Mouse (Mus musculus): ENCODE measurements around the gene Txnrd2.

Txnrd2 gene

GRCm38 (mm10) chr16:18393595-18393994 is 32.6 kb upstream of the Txnrd2 start:
- DNase-seq (ENCODE audit: low read depth, low spot score), result no peak

- DNase-seq (ENCODE audit: low read depth, low spot score), result no peak
Observed at GRCm38 (mm10) chr16:18394056-18394455, 32.1 kb upstream of the Txnrd2 start.

GRCm38 (mm10) chr16:18394777-18395619 is 31.2 kb upstream of the Txnrd2 start:
- peak; percentile 90 for DNase-seq (ENCODE audit: low read depth, low spot score)

DNA sequence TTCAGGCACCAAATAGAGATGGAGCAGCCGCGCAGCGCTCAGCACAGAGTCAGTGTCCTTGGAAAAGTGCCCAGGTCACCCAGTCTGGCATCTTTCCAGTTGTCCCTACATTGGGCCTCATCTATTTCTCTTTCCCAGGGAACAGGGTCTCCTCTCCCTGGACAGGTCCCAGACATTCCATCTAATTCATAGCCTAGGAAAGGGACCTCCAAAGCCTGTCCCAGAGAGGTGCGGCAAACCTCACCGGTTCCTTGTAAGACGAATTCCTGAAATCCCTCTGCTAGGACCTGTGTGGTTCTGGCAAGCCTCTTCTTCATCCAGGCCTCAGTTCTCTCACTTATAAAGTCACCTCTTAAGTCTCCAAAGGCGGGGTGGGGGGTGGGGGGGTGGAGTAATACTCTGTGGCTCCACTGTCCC is 30.6 kb upstream of the Txnrd2 start:
- peak; percentile 53 for DNase-seq (ENCODE audit: low read depth, low spot score)

DNA sequence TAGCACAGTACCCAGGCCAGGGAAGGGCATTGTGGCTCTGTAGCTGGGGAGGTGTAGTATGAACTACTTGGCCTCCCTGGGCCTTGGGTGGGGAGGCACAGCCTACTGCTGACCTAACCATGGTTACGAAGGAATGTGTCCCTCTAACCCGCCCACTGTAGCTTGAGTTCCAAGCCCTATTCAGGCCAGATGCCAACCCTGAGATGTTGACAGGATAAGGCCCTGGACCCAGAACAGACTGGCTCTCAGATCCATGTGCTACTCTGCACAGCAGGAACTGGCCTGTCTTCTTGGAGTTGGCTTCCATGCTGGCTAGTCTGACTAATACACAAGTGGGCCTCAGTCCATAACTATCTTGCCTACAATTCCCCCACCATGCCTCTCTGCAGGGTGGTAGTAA is 30.0 kb upstream of the Txnrd2 start:
- no peak for DNase-seq (ENCODE audit: low read depth, low spot score)

DNA sequence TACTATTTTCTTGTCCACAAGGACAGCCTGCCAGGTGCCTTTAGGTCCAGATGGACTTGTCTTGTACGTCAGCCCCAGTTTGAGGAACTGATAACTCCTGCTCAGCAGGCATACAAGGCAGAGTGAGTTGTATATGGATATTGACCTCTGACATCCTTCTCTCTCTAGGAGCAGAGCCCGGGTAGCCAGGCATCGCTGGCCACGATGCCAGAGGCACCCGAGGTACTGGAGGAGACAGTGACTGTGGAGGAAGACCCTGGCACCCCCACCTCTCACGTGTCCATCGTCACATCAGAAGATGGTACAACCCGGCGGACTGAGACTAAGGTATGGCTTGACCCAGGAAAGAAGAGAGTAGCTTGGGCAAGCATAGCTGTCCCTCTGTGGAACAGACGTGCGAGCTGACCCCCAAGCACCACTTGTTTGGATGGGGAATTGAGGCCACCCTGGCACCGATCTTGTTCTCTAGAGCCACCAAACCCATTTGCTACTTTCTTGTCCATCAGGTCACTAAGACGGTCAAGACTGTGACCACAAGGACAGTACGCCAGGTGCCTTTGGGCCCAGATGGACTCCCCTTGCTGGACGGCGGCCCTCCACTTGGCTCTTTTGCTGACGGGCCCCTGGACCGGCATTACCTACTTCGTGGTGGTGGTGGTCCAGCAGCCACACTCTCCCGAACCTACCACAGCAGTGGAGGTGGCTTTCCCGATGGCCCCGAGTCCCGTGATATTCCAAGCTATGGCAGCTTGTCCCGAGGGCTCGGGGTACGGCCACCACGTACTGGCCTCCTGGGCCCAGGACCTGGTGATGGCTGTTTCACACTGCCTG is 29.2 kb upstream of the Txnrd2 start:
- DNase-seq (ENCODE audit: low read depth, low spot score), result no peak

DNA sequence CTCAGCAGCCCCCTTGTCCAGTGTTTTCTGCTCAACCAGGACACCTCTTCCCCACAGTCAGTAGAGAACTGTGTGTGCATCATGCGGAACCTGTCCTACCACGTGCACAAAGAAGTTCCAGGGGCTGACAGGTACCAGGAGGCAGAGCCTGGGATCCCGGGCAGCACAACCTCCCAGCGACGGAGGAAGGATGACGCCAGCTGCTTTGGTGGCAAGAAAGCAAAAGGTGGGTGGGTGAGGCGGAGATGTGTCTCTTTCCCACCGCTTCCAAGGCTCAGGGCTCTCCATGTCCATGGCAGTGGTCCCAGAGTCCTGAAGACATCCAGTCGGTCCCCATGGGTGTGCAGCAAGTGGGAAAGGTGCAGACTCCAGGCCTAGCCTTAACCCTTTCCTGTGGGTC is 26.2 kb upstream of the Txnrd2 start:
- no peak for DNase-seq (ENCODE audit: low read depth, low spot score)

DNA sequence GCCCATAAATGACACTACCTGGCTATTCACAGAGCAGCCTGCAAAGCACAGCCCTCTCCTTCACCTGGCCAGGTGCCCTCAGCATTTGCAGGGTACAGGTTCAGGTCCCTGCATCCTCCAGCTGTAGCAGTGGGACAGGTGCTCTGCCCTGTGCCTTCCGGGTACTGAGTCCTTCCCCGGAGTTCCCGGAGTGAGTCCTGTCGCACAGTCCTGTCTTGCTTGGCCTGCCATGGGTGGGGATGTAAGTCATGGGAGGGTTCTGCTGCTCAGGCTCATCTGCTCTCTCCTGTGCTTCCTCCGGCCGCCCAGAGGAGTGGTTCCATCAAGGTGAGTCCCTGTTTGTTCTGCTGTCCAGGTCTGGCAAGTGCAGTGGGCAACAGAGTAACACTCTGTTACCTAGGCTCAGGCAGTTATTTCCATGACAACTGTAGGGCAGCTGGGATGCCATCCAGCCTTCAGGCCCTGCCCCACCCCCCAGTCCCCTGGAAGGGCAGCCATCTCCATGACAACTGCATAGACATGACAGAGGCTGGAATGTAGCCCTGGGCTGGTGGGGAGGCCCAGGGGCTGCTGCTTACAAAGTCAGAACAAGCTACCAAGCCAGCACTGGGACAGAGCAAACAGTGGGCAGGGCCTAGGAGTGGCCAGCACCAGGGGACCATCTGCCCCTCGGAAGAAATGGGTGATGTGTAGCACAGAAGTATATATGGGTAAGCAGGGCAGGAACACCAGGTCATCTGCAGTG is 25.5 kb upstream of the Txnrd2 start:
- DNase-seq (ENCODE audit: low read depth, low spot score), result peak; percentile 87

GRCm38 (mm10) chr16:18403285-18403684 is 22.9 kb upstream of the Txnrd2 start:
- no peak for DNase-seq (ENCODE audit: low read depth, low spot score)

GRCm38 (mm10) chr16:18405091-18405854 is 20.9 kb upstream of the Txnrd2 start:
- DNase-seq (ENCODE audit: low read depth, low spot score), result no peak

DNA sequence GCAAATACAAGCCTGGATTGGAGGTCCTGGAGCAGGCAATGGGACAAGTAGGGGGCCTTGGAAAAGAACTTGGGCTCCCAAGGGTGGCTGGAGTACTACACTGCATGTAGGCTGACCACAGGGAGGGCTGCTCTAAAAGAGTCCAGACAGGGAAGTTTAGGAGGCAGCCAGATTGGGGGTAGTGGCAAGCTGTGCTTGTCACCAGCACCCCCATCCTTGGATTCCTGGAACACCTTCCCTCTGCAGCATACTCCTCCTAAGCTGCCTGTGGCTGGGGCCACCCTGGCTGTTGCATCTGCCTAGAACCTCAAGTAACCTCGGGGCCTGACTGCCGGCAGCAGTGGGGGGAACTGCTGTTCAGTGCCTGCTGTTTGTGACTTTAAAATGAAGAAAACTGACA is 20.3 kb upstream of the Txnrd2 start:
- no peak for DNase-seq (ENCODE audit: low read depth, low spot score)

DNA sequence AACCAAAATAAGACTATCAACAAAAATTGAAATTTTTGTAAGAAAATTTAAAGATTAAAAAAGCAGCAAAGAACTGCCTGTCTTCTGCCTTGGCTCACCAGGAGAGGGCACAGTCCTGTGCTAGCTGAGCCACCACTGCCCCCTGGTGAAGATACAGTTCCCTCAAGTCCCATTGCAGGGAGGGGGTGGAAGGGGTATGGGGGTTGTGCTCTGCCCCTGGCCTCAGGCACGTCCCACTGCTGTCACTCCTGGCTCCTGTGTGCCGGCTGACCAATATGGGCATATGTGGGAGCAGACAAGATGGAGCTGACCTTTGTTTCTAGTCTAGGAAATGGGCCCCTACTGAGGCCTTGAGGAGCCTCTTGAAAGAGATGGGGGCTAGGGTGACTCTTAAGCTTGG is 19.9 kb upstream of the Txnrd2 start:
- peak; percentile 61 for DNase-seq (ENCODE audit: low read depth, low spot score)

GRCm38 (mm10) chr16:18407912-18408311 is 18.3 kb upstream of the Txnrd2 start:
- DNase-seq (ENCODE audit: low read depth, low spot score), result no peak

DNA sequence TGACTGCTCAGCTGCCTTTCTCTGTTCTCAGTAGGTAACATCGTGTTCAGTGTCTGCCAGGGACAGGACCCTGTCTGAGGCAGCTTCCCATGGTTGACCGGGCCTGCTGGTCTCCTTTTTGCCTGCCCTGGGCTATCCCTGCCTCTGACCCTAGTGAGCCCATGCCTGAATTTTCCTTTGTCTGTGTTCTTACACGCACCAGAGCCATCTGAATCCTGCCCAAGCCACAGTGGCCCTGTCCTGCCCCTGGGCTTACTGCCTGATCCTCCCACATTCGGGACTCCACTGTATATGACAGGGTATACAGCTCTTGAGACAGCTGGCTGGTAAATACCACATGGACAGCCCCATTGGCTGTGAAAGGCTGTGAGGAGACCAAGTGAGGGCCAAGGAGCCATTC is 16.4 kb upstream of the Txnrd2 start:
- DNase-seq (ENCODE audit: low read depth, low spot score), result no peak

DNA sequence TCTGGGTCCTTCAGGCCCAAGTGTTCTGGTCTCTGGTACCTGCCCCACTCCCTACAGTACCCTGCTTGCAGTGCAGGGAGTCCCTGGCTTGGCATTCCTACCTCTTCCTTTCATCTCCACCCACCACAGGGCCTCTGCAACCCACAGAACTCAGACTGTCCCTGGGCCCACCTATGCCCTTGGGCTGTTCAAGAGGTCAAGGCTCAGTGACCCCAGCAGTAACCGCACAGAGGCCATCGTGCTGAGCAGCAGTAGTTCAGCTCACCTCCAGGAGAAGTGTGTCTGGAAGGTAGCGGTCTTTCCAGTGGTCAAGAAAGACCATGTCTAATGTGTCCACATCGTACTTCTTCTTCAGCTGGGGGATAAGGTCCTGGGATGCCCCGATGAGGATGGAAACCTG is 15.8 kb upstream of the Txnrd2 start:
- no peak for DNase-seq (ENCODE audit: low read depth, low spot score)

DNA sequence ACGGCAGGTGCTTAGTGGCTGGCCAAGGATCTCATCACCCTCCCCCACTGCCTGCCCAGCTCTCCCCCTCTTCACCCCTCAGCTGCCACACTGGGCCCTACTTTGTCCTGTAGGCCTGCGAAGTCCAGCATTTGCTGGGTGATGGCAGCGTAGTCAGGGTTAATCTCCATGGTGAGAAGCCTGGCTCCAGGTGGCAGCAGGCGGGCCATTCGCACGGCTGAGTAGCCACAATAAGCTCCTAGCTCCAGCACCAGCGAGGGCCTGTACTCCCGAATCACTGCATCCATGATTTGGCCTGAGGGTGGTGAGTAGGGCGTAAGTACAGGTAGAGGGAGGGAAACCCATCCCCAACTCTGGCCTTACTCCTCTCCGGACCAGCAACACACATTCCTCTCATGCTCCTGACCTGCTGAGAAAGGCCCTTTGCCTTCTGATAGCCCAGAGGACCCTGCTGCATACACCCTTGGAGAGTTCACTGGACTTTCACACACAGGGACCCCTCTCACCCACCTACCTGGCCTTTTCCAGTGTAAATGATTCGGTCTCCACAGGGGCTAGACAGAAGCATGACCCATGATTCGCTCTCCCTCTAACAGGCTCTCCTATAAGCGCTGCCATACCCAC is 15.0 kb upstream of the Txnrd2 start:
- DNase-seq (ENCODE audit: low read depth, low spot score), result no peak

DNA sequence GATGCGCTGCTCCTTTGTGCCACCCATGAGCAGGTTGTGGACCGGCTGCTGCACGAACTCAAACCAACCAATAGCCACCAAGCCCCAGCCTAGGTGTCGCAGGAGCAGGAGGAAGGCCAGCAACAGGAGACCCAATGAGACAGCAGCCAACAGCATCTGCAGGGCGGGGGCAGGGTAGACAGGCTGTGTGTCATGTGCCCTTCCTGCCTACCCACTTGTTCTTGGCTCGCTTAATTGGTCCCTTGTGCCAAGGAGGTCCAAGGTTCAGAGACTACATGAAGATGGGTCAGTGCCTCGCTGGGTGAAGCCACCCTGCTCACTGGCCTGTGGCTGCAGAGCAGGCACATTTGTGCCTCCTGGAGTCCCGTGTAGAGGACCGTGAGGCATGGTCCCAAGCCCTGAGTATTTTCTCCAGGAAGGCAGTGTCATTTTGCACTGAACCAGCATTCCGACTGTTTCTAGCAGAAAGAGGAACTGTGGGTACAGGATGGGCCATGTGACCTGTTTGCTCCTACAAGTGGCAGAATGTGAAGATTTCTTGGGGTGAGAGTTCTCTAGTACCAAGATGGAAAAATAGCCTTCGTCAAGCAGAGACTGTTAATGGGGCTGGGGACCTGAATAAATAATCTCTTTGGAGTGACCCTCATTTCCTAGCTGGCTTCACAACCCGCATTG is 14.2 kb upstream of the Txnrd2 start:
- DNase-seq (ENCODE audit: low read depth, low spot score), result no peak

- DNase-seq (ENCODE audit: low read depth, low spot score), result no peak
Observed at GRCm38 (mm10) chr16:18413032-18413816, 13.0 kb upstream of the Txnrd2 start.

GRCm38 (mm10) chr16:18416094-18416761 is 10.0 kb upstream of the Txnrd2 start:
- peak; percentile 62 for DNase-seq (ENCODE audit: low read depth, low spot score)

All from ZHBTc4 (cell line).